Mouse (Mus musculus) embryonic fibroblast, embryonic 13.5 days (primary cell): ENCODE data around the gene Adssl1.

Source experiments
- CTCF ChIP-seq: IDR thresholded peaks from 2 replicates; pipeline ENCODE4 v1.5.1; 2011; ENCODE audit warnings: mild to moderate bottlenecking, control low read depth, low read length, moderate library complexity, borderline replicate concordance; ENCODE audit not compliant: insufficient read depth
- POLR2A ChIP-seq: IDR thresholded peaks from 2 replicates; pipeline ENCODE4 v1.6.1; 2011; ENCODE audit warnings: low read depth, mild to moderate bottlenecking, control low read depth, low read length, moderate library complexity

GRCm38 (mm10) chr12:112630796-112631195 is 11.0 kb downstream of the Adssl1 start:
- TF ChIP-seq POLR2A = no peak
- TF ChIP-seq CTCF = no peak
